Mouse (Mus musculus) heart, embryonic 16.5 days (tissue): ENCODE results near the gene Eif4g3. TPM values are rescaled to one million over a fixed set of nuclear protein-coding genes. Genes with fewer than 3 reads are reported as not detected.

Experiments used
- ATAC-seq: fragments of 200-750 bp; cut with Nextera tagmentation; replicated peaks from 2 replicates; pipeline ENCODE4 v1.8.0; 2017; ENCODE audit warnings: moderate number of reproducible peaks; ENCODE audit not compliant: insufficient read depth, low FRiP score; ENCODE audit errors: extremely low read depth
- H3K27ac ChIP-seq: fragments of 300-500 bp; sonication (generic); 2 replicates; pipeline ENCODE4 v1.5.1; 2014; ENCODE audit warnings: mild to moderate bottlenecking, low read length, control low read depth, moderate library complexity
- H3K27me3 ChIP-seq: fragments of 300-500 bp; sonication (generic); 2 replicates; pipeline ENCODE4 v1.6.1; 2014; ENCODE audit warnings: low read length, mixed read lengths; ENCODE audit not compliant: control insufficient read depth, insufficient read depth
- H3K36me3 ChIP-seq: fragments of 300-500 bp; sonication (generic); 2 replicates; pipeline ENCODE4 v1.6.1; 2014; ENCODE audit not compliant: control insufficient read depth, insufficient read depth
- H3K4me1 ChIP-seq: fragments of 300-500 bp; sonication (generic); 2 replicates; pipeline ENCODE4 v1.6.1; 2014; ENCODE audit warnings: low read length, mixed read lengths; ENCODE audit not compliant: control insufficient read depth, insufficient read depth
- H3K4me2 ChIP-seq: fragments of 300-500 bp; sonication (generic); 2 replicates; pipeline ENCODE4 v1.6.1; 2014; ENCODE audit warnings: low read depth, mild to moderate bottlenecking, control low read depth, low read length
- H3K4me3 ChIP-seq: fragments of 300-500 bp; sonication (generic); 2 replicates; pipeline ENCODE4 v1.5.1; 2014; ENCODE audit warnings: mild to moderate bottlenecking, control low read depth, low read length
- H3K9ac ChIP-seq: fragments of 300-500 bp; sonication (generic); 2 replicates; pipeline ENCODE4 v1.6.1; 2014; ENCODE audit warnings: low read length, control low read depth
- H3K9me3 ChIP-seq: fragments of 300-500 bp; sonication (generic); replicated peaks from 2 replicates; pipeline ENCODE4 v1.6.1; 2016; ENCODE audit warnings: low read length; ENCODE audit not compliant: control insufficient read depth
- WGBS: fragments of 180-500 bp; shearing (Covaris S2); extraction: QIAGEN DNeasy Blood & Tissue Kit; methylation state at CpG from one replicate; pipeline ENCODE4 v1.1.7; 2014; 5-methylcytosine and 5-hydroxymethylcytosine counted together
- polyA plus RNA-seq: library from polyadenylated mRNA; unstranded; fragments of >200 nt; fragmentation: Nextera tagmentation; extraction: Ambion mirVana; gene quantifications from 2 replicates; pipeline ENCODE4 v1.2.1, GENCODE M21; 2015

Gene Eif4g3
- polyA plus RNA-seq, 1 experiment from 2014 or later = 18.9 TPM

DNA sequence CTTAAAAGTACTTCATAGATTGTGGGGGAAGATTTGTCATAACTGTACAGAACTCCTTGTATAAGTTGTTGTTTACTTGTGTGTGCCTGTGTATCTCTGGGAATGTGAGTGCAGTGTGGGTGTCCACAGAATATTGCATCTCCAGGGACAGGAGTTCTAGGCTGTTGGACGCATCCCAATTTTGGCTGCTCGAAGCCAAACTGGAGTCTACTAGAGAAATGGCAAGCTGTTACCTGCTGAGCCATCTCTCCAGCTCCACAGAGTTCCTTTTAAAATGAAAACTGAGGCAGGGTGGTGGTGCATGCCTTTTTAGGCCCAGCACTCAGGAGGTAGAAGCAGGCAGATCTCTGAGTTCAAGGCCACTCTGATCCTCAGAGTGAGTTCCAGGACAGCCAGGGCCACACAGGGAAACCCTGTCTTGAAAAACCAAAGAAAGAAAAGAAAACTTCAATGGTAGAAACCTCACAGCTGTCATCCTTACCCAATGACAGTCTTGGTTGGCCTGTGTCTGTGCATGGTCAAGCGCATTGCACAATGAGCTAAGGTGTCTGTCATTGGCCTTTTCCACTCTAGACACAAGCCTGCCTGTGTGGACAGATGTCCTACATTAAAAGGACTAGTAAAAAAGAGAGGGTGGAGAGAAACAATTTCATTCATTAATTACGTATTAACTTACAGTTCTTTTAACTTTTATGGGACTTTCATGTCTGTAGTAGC, 17.1 kb downstream of the Eif4g3 start:
- ATAC-seq = no peak
- no peak overlapping the region for H3K4me2 ChIP-seq
- no peak overlapping the region for H3K4me3 ChIP-seq
- no peaks in the 10 kb centered on the region for H3K4me1 ChIP-seq
- H3K27ac ChIP-seq = no peak overlapping the region
- no peaks in the 10 kb centered on the region for H3K27me3 ChIP-seq
- H3K9ac ChIP-seq = no peak overlapping the region
- H3K36me3 ChIP-seq = peaks cover 21% of the 10 kb centered on the region
- no peaks in the 10 kb centered on the region for H3K9me3 ChIP-seq
- WGBS = 96% methylated on average over 4 of the region's 4 CpGs

DNA sequence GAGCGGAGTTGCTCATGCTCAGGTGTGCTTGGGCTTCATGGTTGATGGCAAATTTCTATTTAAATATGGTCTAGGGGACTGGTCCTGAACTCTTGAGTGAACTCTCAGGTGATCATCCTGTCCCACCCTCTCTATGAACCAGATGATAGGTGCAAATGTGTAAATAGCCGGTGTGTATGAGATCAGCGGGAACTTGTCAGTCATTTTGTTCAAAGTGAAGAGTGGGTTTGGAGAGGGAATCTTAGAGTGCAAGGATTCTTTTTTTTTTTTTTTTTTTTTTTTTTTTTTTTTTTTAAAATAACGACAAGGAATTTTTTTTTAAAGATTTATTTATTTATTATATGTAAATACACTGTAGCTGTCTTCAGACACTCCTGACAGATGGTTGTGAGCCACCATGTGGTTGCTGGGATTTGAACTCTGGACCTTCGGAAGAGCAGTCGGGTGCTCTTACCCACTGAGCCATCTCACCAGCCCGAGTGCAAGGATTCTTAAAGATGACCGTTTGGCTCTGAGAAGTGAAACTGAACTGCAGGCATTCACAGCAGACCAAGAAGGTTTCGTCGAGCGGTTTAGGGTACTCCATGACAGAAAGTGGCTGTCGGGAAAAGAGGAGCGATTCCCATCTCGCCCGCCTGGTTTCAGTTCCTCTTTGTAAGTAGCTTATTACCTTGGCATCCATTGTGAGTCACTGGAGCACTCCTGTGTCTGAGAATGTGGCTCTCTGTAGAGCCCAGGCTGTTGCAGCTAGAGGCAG, 21.1 kb downstream of the Eif4g3 start:
- no peak for ATAC-seq
- no peak overlapping the region for H3K4me2 ChIP-seq
- H3K4me1 ChIP-seq = 0 out of 2 replicates have a peak, but pooled peaks cover 3% of the 10 kb centered on the region
- WGBS = 92% methylated on average over 15 of the region's 15 CpGs
- no peak overlapping the region for H3K4me3 ChIP-seq
- no peaks in the 10 kb centered on the region for H3K27me3 ChIP-seq
- peaks cover 23% of the 10 kb centered on the region for H3K36me3 ChIP-seq
- no peaks in the 10 kb centered on the region for H3K9me3 ChIP-seq
- no peak overlapping the region for H3K27ac ChIP-seq
- H3K9ac ChIP-seq = no peak overlapping the region

DNA sequence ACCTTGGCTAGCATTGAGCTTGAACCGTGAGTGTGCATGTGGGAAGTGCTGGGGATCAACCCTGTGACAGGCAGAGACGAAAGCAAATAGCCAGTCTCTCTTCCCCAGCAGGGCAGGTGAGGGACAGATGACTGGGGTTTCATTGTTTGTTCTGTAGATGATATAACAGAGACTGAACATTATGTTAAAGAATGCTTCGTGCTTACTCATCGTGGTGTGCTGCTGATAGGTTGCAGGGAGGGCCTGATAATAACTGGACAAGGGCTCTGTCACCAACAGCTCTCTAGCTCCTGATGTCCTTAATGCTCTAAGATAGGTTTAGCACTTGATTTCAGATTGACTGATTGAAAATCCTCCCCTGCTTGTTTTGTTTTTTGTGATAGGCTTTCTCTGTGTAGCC, 23.1 kb downstream of the Eif4g3 start:
- peaks cover 21% of the 10 kb centered on the region for H3K36me3 ChIP-seq
- no peak overlapping the region for H3K9ac ChIP-seq
- H3K4me2 ChIP-seq = no peak overlapping the region
- 41% methylated on average over 4 of the region's 4 CpGs for WGBS
- H3K27me3 ChIP-seq = no peaks in the 10 kb centered on the region
- H3K4me3 ChIP-seq = no peak overlapping the region
- no peaks in the 10 kb centered on the region for H3K9me3 ChIP-seq
- H3K27ac ChIP-seq = no peak overlapping the region
- ATAC-seq = no peak
- H3K4me1 ChIP-seq = peaks cover 7% of the 10 kb centered on the region; the same call in 1 of the 2 replicates

DNA sequence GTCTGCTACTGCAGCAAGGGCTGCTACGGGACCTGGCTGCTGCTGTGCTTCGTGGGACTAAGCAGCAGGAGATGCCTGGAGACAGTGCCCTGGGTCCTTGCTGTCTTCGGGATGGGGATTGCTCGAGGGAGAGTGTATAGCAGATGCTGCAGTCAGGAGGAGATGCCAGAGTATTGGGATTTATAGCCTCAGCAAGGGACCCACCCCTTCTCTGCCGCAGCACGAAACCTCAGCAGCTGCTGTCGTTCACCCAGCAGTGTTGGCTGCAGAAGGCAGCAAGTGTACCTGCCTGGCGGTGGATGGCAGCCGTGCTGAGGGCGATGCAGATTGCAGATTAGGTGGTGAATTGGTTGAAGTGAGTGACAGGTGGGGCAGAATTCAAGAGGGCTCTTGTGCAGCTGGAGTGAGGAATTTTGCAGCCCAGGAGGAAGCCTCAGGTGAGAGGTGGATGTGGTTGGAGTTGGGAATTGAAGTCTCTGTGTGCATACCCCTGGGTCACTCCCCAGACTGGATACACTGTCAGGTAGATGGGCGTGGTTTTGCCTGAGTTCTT, 24.3 kb downstream of the Eif4g3 start:
- Histone ChIP-seq H3K4me1 (peaks cover 8% of the 10 kb centered on the region; the same call in 1 of the 2 replicates), H3K4me2 (no peak overlapping the region), H3K27ac (no peak overlapping the region), H3K9ac (no peak overlapping the region), H3K27me3 (no peaks in the 10 kb centered on the region), H3K9me3 (no peaks in the 10 kb centered on the region), H3K4me3 (no peak overlapping the region), H3K36me3 (peaks cover 21% of the 10 kb centered on the region)
- 82% methylated on average over 11 of the region's 11 CpGs for WGBS
- ATAC-seq = no peak

DNA sequence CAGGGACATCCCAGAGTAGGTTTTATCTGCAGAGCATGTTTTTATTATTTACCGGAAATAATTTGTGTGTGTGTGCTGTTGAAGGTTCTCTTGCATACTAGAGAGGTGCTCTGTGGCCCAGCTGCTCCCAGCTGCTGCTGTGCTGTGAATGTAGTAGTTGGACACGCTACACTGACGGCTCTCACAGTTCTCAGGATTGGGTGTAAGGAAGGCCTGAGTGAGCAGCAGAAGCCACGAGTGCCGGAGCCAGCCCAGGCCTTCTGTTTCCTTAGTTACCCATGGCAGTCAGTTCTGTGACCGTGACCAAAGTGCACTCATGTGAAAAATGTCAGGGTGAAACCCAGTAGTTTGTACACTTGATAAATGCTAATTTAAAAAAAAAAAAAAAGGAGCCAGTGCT, 25.2 kb downstream of the Eif4g3 start:
- WGBS = 82% methylated on average over 6 of the region's 6 CpGs

DNA sequence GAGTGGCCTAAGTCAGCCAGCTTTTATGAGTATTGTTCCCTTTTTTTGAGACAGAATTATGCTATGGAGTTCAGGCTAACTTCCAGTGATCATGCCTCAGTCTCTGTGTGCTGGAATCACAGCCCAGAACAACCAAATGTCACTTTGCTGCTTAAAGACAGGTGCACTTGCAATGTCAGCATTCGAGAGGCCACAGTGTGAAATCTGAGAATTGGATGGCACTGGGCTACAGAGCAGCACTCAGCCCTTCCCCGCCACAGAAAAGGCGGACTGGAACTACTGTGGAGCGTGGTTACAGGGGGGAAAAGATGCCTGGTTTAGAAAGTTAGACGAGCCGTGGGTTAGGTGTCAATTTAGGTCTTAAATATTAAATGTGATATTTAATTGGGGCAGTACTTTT, 27.4 kb downstream of the Eif4g3 start:
- H3K36me3 ChIP-seq = peaks cover 9% of the 10 kb centered on the region; the same call in 1 of the 2 replicates
- 78% methylated on average over 6 of the region's 6 CpGs for WGBS
- H3K4me3 ChIP-seq = no peak overlapping the region

More for the DNA sequence above, 25.2 kb downstream of the Eif4g3 start:
- Histone ChIP-seq H3K9me3 (no peaks in the 10 kb centered on the region), H3K4me2 (no peak overlapping the region), H3K4me1 (peaks cover 8% of the 10 kb centered on the region; the same call in 1 of the 2 replicates), H3K4me3 (no peak overlapping the region), H3K27ac (no peak overlapping the region), H3K36me3 (peaks cover 21% of the 10 kb centered on the region), H3K27me3 (no peaks in the 10 kb centered on the region), H3K9ac (no peak overlapping the region)
- ATAC-seq = no peak

DNA sequence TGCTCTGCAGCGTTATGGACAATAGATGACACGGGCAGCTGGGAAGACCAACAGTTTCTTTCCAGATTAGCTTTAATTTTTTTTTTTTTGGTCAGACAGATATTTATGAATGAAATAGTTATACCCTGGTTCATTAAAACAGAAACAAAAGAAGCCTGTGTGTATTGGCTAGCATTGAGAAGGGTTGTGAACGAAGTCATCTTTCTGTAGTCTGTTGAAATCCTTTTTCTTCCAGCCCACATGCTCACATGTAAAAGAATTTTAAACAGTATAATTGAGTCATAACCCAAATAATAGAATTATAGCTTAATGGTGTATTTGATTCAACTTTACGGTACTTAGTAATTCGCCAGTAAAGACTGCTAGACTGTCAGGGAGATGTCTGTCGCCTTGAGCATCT, 28.8 kb downstream of the Eif4g3 start:
- Histone ChIP-seq H3K36me3 (peaks cover 8% of the 10 kb centered on the region; the same call in 1 of the 2 replicates), H3K27me3 (no peaks in the 10 kb centered on the region), H3K4me1 (peaks cover 18% of the 10 kb centered on the region), H3K27ac (no peak overlapping the region), H3K9me3 (no peaks in the 10 kb centered on the region), H3K4me3 (no peak overlapping the region), H3K9ac (no peak overlapping the region), H3K4me2 (no peak overlapping the region)
- no peak for ATAC-seq
- WGBS = 89% methylated on average over 6 of the region's 6 CpGs

More for the DNA sequence above, 27.4 kb downstream of the Eif4g3 start:
- Histone ChIP-seq H3K9me3 (no peaks in the 10 kb centered on the region), H3K9ac (no peak overlapping the region), H3K27ac (no peak overlapping the region), H3K4me1 (peaks cover 18% of the 10 kb centered on the region), H3K27me3 (no peaks in the 10 kb centered on the region), H3K4me2 (no peak overlapping the region)
- ATAC-seq = no peak

DNA sequence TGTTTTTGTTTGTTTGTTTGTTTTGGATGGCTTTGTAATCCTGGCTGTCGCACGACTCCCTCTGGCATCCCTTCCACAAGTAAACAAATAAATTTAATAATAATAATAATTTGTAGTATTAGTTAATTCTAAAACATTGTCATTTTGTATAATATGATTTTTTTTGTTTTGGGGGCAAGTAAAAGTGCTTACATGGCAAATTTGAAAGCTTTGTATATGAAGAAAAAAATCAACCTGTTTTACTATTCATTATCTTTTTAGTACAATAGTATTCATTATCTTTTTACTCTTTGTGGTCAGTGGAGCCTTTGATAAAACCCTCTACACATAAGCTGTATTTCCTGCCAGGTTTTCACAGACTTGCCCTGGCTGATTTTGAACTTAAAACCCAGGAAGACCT, 29.9 kb downstream of the Eif4g3 start:
- H3K4me1 ChIP-seq = peaks cover 15% of the 10 kb centered on the region
- whole genome bisulfite sequencing = 87% methylated on average over 2 of the region's 2 CpGs
- H3K27me3 ChIP-seq = no peaks in the 10 kb centered on the region
- no peaks in the 10 kb centered on the region for H3K9me3 ChIP-seq
- no peak for ATAC-seq
- no peak overlapping the region for H3K4me2 ChIP-seq
- no peak overlapping the region for H3K4me3 ChIP-seq
- H3K9ac ChIP-seq = no peak overlapping the region
- H3K27ac ChIP-seq = no peak overlapping the region
- peaks cover 9% of the 10 kb centered on the region for H3K36me3 ChIP-seq
